Mouse (Mus musculus) ES-Bruce4 (cell line): Measurements from ENCODE around the gene 9130023H24Rik. TPM values are rescaled to one million over a fixed set of nuclear protein-coding genes. Genes with fewer than 3 reads are reported as not detected.

Experiments
- H3K27ac ChIP-seq: 2 replicates; pipeline ENCODE4 v1.5.1; 2012; ENCODE audit warnings: low read length, inconsistent platforms; ENCODE audit not compliant: insufficient read depth
- H3K27me3 ChIP-seq: 2 replicates; pipeline ENCODE4 v1.6.1; 2012; ENCODE audit warnings: mild to moderate bottlenecking, low read length, inconsistent platforms; ENCODE audit not compliant: control insufficient read depth, poor library complexity, insufficient read depth, severe bottlenecking
- H3K36me3 ChIP-seq: 2 replicates; pipeline ENCODE4 v1.6.1; 2012; ENCODE audit warnings: inconsistent platforms, mild to moderate bottlenecking, low read length, moderate library complexity; ENCODE audit not compliant: control insufficient read depth, poor library complexity, insufficient read depth, severe bottlenecking
- H3K4me1 ChIP-seq: one replicate; pipeline ENCODE4 v1.8.1; 2011; ENCODE audit warnings: low read length; ENCODE audit not compliant: control insufficient read depth, insufficient read depth
- H3K4me3 ChIP-seq: 2 replicates; pipeline ENCODE4 v1.5.1; 2011; ENCODE audit warnings: low read depth, mild to moderate bottlenecking, low read length
- H3K9ac ChIP-seq: 2 replicates; pipeline ENCODE4 v1.6.1; 2012; ENCODE audit warnings: low read depth, mild to moderate bottlenecking, inconsistent platforms; ENCODE audit not compliant: poor library complexity, severe bottlenecking
- H3K9me3 ChIP-seq: replicated peaks from 2 replicates; pipeline ENCODE4 v1.6.1; 2012; ENCODE audit warnings: mild to moderate bottlenecking, low read length, inconsistent platforms; ENCODE audit not compliant: control insufficient read depth, poor library complexity, insufficient read depth, severe bottlenecking
- CTCF ChIP-seq: IDR thresholded peaks from one replicate; pipeline ENCODE4 v1.8.1; 2011; ENCODE audit warnings: low read depth, low read length
- EP300 ChIP-seq: IDR thresholded peaks from 2 replicates; pipeline ENCODE4 v1.6.1; 2011; ENCODE audit warnings: low read depth, low read length; ENCODE audit not compliant: insufficient read depth
- POLR2A ChIP-seq: IDR thresholded peaks from one replicate; pipeline ENCODE4 v1.8.1; 2011; ENCODE audit warnings: low read length; ENCODE audit not compliant: insufficient read depth
- polyA plus RNA-seq: library from polyadenylated mRNA; stranded (reverse); fragments of >200 nt; gene quantifications from 2 replicates; pipeline ENCODE4 v1.2.4, GENCODE M21; 2011; ENCODE audit warnings: low read depth; ENCODE audit not compliant: missing spikeins, insufficient read depth, insufficient read length

Gene 9130023H24Rik
- polyA plus RNA-seq, 1 experiment, result 1.3 TPM

DNA sequence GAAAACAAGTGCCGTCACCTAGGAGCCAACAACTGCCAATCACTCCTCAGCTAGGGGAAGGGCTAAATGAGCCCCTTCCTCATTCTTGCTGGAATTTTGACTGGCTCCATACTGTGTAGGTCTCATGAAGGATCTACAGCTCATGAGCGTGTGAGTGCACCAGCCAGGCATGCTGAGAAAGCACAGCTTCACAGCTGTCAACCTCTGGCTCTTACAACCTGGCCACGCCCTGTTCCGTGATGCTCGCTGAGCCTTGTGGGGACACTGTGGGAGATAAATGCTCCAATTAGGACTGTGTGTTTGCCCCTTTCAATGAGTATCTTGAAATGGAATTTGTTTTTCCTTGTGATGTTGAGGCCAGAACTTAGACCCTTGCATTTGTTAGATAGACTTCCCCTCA is 12.2 kb upstream of the 9130023H24Rik start:
- Histone ChIP-seq H3K27me3 (no peaks in the 10 kb centered on the region; the same call in 1 of the 2 replicates), H3K4me1 (no peaks in the 10 kb centered on the region), H3K4me3 (no peak overlapping the region), H3K9me3 (no peaks in the 10 kb centered on the region), H3K36me3 (no peaks in the 10 kb centered on the region), H3K27ac (no peak overlapping the region), H3K9ac (no peak overlapping the region)
- no peak for TF ChIP-seq EP300
- TF ChIP-seq CTCF, result no peak
- no peak for TF ChIP-seq POLR2A

GRCm38 (mm10) chr7:128248081-128249042 is 10.5 kb upstream of the 9130023H24Rik start:
- H3K4me1 ChIP-seq, result no peaks in the 10 kb centered on the region
- no peak overlapping the region for H3K9ac ChIP-seq
- H3K9me3 ChIP-seq, result no peaks in the 10 kb centered on the region
- no peak overlapping the region for H3K27ac ChIP-seq
- H3K4me3 ChIP-seq, result no peak overlapping the region
- no peaks in the 10 kb centered on the region; the same call in 1 of the 2 replicates for H3K27me3 ChIP-seq
- TF ChIP-seq EP300, result no peak
- no peak for TF ChIP-seq CTCF
- TF ChIP-seq POLR2A, result no peak
- no peaks in the 10 kb centered on the region for H3K36me3 ChIP-seq

- Histone ChIP-seq H3K27ac (no peak overlapping the region), H3K4me1 (no peaks in the 10 kb centered on the region), H3K36me3 (no peaks in the 10 kb centered on the region), H3K27me3 (no peaks in the 10 kb centered on the region; the same call in 1 of the 2 replicates), H3K4me3 (no peak overlapping the region), H3K9me3 (no peaks in the 10 kb centered on the region), H3K9ac (no peak overlapping the region)
- TF ChIP-seq POLR2A (no peak), EP300 (no peak), CTCF (peak; percentile 53)
These were observed 9.6 kb upstream of the 9130023H24Rik start for GRCm38 (mm10) chr7:128247443-128247842.

- H3K4me1 ChIP-seq, result no peaks in the 10 kb centered on the region
- H3K36me3 ChIP-seq, result no peaks in the 10 kb centered on the region
- H3K9me3 ChIP-seq, result no peaks in the 10 kb centered on the region
- H3K27me3 ChIP-seq, result no peaks in the 10 kb centered on the region; the same call in 1 of the 2 replicates
- TF ChIP-seq EP300, result no peak
- H3K4me3 ChIP-seq, result peak within 1 kb of the TSS; percentile 53
- H3K9ac ChIP-seq, result peak within 1 kb of the TSS; percentile 10
- H3K27ac ChIP-seq, result no peak within 1 kb of the TSS
These were observed 8.9 kb upstream of the 9130023H24Rik start, which contains the start of gene Tgfb1i1 for GRCm38 (mm10) chr7:128246496-128247391. Gene Tgfb1i1 (plus strand): TSS chr7:128246812.

DNA sequence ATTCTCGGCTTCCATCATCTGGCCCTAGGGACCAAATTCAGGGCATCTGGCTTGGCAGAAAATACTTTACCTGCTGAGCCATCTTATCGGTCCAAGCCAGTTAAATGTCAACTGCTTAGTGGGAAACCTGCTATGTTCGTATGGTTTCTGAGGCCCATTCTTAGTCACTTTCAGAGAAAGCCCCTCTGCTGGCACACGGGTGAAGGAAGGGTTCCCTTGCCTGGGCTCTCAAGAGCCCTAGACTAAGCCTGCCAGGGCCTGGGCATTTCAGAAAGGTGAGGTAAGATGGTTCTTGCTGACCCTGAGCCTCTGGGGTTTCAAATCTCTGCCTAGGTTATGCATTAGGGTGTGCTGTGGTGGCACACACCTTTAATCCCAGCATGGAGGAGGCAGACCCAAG is 7.7 kb upstream of the 9130023H24Rik start:
- Histone ChIP-seq H3K4me1 (no peaks in the 10 kb centered on the region), H3K9ac (no peak overlapping the region), H3K9me3 (no peaks in the 10 kb centered on the region), H3K27ac (no peak overlapping the region), H3K27me3 (no peaks in the 10 kb centered on the region; the same call in 1 of the 2 replicates), H3K4me3 (no peak overlapping the region), H3K36me3 (no peaks in the 10 kb centered on the region)
- TF ChIP-seq CTCF, result no peak
- no peak for TF ChIP-seq POLR2A
- TF ChIP-seq EP300, result no peak
